Mouse (Mus musculus) forebrain, embryonic 16.5 days (tissue): Measurements from ENCODE around the gene Stap2. TPM values are rescaled to one million over a fixed set of nuclear protein-coding genes. Genes with fewer than 3 reads are reported as not detected.
A peak's percentile ranks its signal among the peaks of the same experiment; 100 is the strongest.

Experiments
- ATAC-seq: fragments of 200-750 bp; cut with Nextera tagmentation; 2 replicates; pipeline ENCODE4 v1.8.0; 2017; ENCODE audit warnings: mild to moderate bottlenecking, moderate library complexity
- H3K27ac ChIP-seq: fragments of 300-500 bp; sonication (generic); 2 replicates; pipeline ENCODE4 v1.5.1; 2014; ENCODE audit warnings: low read length, control low read depth
- H3K27me3 ChIP-seq: fragments of 300-500 bp; sonication (generic); replicated peaks from 2 replicates; pipeline ENCODE4 v1.6.1; 2014; ENCODE audit warnings: low read length; ENCODE audit not compliant: control insufficient read depth, insufficient read depth
- H3K36me3 ChIP-seq: fragments of 300-500 bp; sonication (generic); 2 replicates; pipeline ENCODE4 v1.6.1; 2014; ENCODE audit not compliant: control insufficient read depth, insufficient read depth
- H3K4me1 ChIP-seq: fragments of 300-500 bp; sonication (generic); replicated peaks from 2 replicates; pipeline ENCODE4 v1.6.1; 2014; ENCODE audit warnings: low read length; ENCODE audit not compliant: control insufficient read depth, insufficient read depth
- H3K4me2 ChIP-seq: fragments of 300-500 bp; sonication (generic); 2 replicates; pipeline ENCODE4 v1.6.1; 2014; ENCODE audit warnings: mild to moderate bottlenecking, low read length, control low read depth
- H3K4me3 ChIP-seq: fragments of 300-500 bp; sonication (generic); replicated peaks from 2 replicates; pipeline ENCODE4 v1.5.1; 2014; ENCODE audit warnings: mild to moderate bottlenecking, low read length, control low read depth
- H3K9ac ChIP-seq: fragments of 300-500 bp; sonication (generic); replicated peaks from 2 replicates; pipeline ENCODE4 v1.6.1; 2014; ENCODE audit warnings: low read depth, low read length, control low read depth
- H3K9me3 ChIP-seq: fragments of 300-500 bp; sonication (generic); 2 replicates; pipeline ENCODE4 v1.6.1; 2016; ENCODE audit warnings: low read length; ENCODE audit not compliant: control insufficient read depth
- WGBS: fragments of 180-500 bp; shearing (Covaris S2); extraction: QIAGEN DNeasy Blood & Tissue Kit; methylation state at CpG from one replicate; pipeline ENCODE4 v1.1.7; 2014; 5-methylcytosine and 5-hydroxymethylcytosine counted together
- polyA plus RNA-seq: library from polyadenylated mRNA; unstranded; fragments of >200 nt; fragmentation: Nextera tagmentation; extraction: Ambion mirVana; gene quantifications from 2 replicates; pipeline ENCODE4 v1.2.1, GENCODE M21; 2015

Stap2 gene
- polyA plus RNA-seq, 1 experiment from 2014 or later: 6.6 TPM

DNA sequence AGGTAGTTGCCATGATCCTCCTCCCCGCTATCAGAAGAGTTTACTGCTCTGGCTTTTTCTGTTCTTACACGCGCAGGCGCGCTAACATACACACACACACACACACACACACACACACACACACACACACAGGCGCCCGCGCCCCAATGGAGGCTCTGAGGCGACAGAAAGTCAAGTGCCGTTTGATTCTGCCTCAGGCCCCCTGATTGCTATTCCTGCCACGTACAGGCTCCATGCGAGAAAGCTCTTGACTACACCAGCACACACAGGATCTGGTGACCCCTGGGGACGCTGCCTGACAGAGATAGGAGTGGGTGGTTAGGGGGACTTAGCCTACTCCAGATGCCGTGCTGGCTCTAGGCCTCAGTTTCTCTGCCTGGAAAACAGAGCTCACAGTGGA, 35.8 kb downstream of the Stap2 start:
- peak overlapping the region; percentile 78; the same call in 1 of the 2 replicates for H3K4me3 ChIP-seq
- ATAC-seq: peak; percentile 42
- no peaks in the 10 kb centered on the region for H3K9me3 ChIP-seq
- 32% methylated on average over 14 of the region's 14 CpGs for WGBS
- peaks cover 18% of the 10 kb centered on the region for H3K4me1 ChIP-seq
- H3K9ac ChIP-seq: peak overlapping the region; percentile 95
- H3K27me3 ChIP-seq: no peaks in the 10 kb centered on the region
- peak overlapping the region; percentile 59 for H3K27ac ChIP-seq
- H3K36me3 ChIP-seq: peaks cover 2% of the 10 kb centered on the region
- peak overlapping the region; percentile 84 for H3K4me2 ChIP-seq

DNA sequence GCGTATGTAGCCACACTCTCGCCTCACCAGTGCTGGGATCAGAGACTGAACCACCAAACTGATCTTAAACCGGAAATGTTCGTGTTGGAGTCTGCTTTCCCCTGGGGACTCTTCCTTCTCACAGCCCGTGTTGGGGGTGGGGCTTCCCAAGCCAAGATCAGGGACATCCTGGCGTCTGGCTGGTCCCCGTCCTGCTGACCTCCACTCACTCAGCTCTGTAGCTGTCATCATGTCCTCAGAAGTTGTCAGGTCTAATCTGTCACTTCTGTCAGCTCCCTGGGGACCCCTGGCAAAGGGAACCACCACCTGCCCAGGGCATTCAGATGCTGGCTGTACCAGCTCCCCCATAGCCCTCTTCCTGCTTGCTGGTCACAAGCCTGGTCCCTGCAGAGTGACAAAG, 37.2 kb downstream of the Stap2 start:
- peak overlapping the region; percentile 30; the same call in 1 of the 2 replicates for H3K9ac ChIP-seq

DNA sequence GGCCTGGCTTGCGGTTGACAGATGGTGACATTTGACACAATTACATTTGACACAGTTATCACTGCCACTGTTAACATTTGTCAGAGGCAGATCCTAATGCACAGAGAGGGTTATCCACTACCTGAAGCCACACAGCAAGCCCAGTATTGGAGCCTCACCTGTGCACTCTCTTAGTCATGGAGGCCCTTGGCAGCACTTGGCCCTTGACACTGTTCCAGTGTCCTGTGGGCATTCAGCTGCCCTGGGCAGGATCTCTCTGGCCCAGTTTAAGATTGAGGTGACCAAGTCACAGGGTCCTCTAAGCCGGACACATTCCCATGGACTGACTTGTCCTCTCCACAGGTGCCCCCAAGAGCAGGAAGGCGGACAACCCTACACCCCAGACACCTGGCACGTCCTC, 38.2 kb downstream of the Stap2 start:
- H3K4me3 ChIP-seq: no peak overlapping the region
- 93% methylated on average over 4 of the region's 4 CpGs for WGBS
- no peak overlapping the region for H3K4me2 ChIP-seq
- no peak for ATAC-seq
- peaks cover 2% of the 10 kb centered on the region for H3K36me3 ChIP-seq
- H3K9me3 ChIP-seq: no peaks in the 10 kb centered on the region
- no peaks in the 10 kb centered on the region for H3K27me3 ChIP-seq
- H3K9ac ChIP-seq: no peak overlapping the region
- H3K27ac ChIP-seq: no peak overlapping the region
- peaks cover 18% of the 10 kb centered on the region for H3K4me1 ChIP-seq

More for the DNA sequence above, 37.2 kb downstream of the Stap2 start:
- no peak overlapping the region for H3K4me2 ChIP-seq
- no peak for ATAC-seq
- H3K4me1 ChIP-seq: peaks cover 18% of the 10 kb centered on the region
- no peak overlapping the region for H3K27ac ChIP-seq
- H3K27me3 ChIP-seq: no peaks in the 10 kb centered on the region
- H3K9me3 ChIP-seq: no peaks in the 10 kb centered on the region
- 75% methylated on average over 7 of the region's 7 CpGs for WGBS
- peaks cover 2% of the 10 kb centered on the region for H3K36me3 ChIP-seq
- no peak overlapping the region for H3K4me3 ChIP-seq

DNA sequence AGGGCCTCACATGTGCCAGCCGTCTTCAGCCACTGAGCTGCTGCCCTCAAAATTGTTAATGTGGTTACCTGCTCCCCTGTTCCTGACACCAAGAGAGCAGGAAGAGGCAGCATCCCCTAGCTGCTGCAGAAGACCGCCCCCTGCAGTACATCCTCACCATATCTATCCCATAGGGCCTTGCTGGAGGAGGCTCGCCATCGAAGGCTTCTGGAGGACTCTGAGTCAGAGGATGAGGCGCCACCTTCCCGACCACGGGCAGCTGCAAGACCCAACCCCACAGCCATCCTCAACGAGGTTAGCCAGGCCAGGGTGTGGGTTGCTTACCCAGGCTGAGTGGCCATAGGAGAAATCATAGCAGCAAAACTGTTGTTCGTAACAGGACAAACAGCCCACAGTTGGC, 40.4 kb downstream of the Stap2 start:
- no peak overlapping the region for H3K27ac ChIP-seq
- H3K9ac ChIP-seq: no peak overlapping the region
- ATAC-seq: no peak
- 84% methylated on average over 9 of the region's 9 CpGs for WGBS
- peaks cover 9% of the 10 kb centered on the region for H3K4me1 ChIP-seq
- H3K9me3 ChIP-seq: no peaks in the 10 kb centered on the region
- peaks cover 2% of the 10 kb centered on the region for H3K36me3 ChIP-seq
- H3K27me3 ChIP-seq: no peaks in the 10 kb centered on the region
- H3K4me2 ChIP-seq: no peak overlapping the region
- H3K4me3 ChIP-seq: no peak overlapping the region

DNA sequence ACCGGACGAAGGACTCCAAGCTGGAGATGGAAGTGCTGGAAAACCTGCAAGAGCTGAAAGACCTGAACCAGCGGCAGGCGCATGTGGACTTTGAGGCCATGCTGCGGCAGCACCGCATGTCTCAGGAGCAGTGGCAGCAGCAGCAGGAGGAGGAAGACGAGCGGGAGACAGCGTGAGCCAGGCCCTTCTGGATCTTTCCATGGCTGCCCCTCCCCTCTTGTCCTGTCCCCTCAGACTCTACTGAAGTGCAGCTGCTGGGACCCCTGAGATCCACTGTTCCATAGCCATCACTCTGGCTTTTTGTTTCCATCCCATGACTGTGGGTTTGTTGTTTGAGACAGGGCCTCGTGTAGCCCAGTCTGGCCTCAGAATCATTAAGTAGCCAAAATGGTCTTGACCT, 40.9 kb downstream of the Stap2 start:
- Histone ChIP-seq H3K9me3 (no peaks in the 10 kb centered on the region), H3K27ac (no peak overlapping the region), H3K36me3 (peaks cover 2% of the 10 kb centered on the region), H3K9ac (no peak overlapping the region), H3K4me3 (no peak overlapping the region), H3K4me1 (peaks cover 9% of the 10 kb centered on the region), H3K4me2 (no peak overlapping the region), H3K27me3 (no peaks in the 10 kb centered on the region)
- WGBS: 89% methylated on average over 10 of the region's 10 CpGs
- no peak for ATAC-seq

DNA sequence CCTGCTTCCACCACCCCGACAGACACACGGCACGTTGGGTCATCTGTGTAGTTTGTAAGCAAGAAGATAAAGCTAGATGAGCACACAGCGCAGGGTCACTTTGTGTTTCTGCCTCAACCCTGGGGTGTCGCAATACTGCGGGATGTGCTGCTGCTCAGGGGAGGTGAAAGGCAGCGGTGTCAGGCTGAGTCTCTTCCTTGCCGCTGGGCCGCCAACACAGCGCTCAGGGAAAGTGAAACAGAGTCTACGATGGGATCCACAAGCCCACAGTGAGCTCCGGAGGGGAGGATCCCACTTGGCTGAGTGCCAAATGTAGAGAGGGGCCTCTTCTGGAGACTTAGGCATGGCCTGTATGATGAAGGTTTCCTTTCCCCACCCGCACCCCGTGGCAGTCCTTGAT, 42.2 kb downstream of the Stap2 start:
- Histone ChIP-seq H3K27ac (no peak overlapping the region), H3K36me3 (peaks cover 2% of the 10 kb centered on the region), H3K9me3 (no peaks in the 10 kb centered on the region), H3K9ac (no peak overlapping the region), H3K27me3 (no peaks in the 10 kb centered on the region), H3K4me1 (peaks cover 14% of the 10 kb centered on the region), H3K4me3 (no peak overlapping the region), H3K4me2 (no peak overlapping the region)
- 77% methylated on average over 14 of the region's 14 CpGs for WGBS
- no peak for ATAC-seq

DNA sequence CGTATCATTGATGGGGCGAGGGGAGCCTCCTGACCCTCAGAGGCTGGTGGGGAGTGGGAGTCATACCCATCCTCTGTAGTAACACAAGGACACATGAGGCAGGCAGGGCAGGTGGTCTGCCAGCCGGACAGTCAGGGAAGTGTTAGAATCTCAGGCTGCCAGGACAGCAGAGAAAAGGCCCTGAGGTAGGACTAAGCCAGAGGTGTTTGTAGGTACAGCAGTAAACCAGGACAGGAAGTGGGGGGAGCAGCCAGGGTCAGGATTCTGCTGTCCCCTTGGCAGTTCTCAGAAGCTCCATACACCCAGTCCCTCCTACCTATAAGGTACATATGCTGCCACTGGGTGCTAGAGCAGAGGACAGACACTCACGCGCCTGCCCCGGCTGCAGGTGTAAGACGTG, 43.8 kb downstream of the Stap2 start:
- Histone ChIP-seq H3K4me1 (peaks cover 16% of the 10 kb centered on the region), H3K4me2 (no peak overlapping the region), H3K4me3 (no peak overlapping the region), H3K9me3 (no peaks in the 10 kb centered on the region), H3K36me3 (peaks cover 2% of the 10 kb centered on the region), H3K9ac (no peak overlapping the region), H3K27me3 (no peaks in the 10 kb centered on the region), H3K27ac (no peak overlapping the region)
- ATAC-seq: no peak
- WGBS: 91% methylated on average over 7 of the region's 7 CpGs

DNA sequence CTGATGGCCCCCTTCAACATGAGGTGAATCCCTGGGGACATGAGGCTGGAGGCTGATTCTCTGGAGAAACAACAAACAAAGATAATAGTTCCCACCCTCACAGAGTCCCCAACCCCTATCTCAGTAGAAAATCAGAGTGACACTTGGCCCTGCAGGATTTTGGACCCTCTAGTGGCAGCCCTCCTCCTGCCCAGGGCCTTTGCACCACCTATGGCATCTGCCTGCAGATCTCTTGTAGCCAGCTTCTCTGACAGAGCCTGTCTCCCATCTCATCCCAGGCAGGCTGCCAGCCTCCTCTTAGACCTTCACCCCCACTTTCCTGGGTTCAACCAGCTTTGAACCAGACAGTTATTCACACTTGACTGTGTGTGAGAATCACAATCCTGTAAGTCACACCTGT, 44.6 kb downstream of the Stap2 start:
- Histone ChIP-seq H3K9ac (no peak overlapping the region), H3K4me3 (no peak overlapping the region), H3K27ac (no peak overlapping the region), H3K36me3 (peaks cover 2% of the 10 kb centered on the region; the same call in 1 of the 2 replicates), H3K9me3 (no peaks in the 10 kb centered on the region), H3K27me3 (no peaks in the 10 kb centered on the region), H3K4me1 (peaks cover 21% of the 10 kb centered on the region), H3K4me2 (no peak overlapping the region)
- no peak for ATAC-seq

DNA sequence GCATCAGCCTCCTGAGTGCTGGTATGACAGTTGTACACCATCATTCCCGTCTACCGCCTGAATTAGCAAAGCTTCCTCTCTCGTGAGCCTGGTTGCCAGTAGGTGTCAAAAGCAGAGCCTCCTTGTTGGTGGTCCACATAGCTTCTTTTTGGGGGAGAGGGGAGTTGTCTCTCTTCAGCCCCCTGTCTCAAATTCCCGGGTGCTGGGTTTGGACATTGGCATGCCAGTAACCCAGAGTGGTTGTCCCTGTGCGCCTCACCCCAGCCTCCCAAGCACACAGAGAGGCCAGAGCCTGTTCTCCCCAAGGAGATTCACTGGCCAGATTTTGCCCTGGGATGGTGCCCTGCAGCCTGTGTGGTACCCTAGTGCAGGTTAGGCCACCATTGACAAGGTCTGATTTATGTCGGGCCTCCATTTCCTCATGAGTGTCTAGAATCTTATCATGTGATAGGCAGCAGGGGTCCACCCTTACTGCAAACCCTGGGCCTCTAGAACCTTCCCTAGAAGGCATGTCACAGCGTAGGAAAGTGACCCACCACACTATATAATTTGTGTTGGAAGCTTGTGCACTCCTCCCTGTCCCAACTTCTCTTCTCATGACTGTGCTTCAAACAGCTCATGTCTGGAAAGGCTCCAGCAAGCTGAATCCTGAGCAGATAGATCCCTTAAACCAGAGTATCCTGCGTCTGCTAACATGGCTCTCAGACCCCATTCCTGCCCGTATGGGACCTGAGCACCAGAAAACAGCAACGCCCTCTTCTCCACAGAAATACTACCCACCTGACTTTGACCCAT, 45.2 kb downstream of the Stap2 start:
- Histone ChIP-seq H3K4me1 (peaks cover 21% of the 10 kb centered on the region), H3K36me3 (peaks cover 2% of the 10 kb centered on the region; the same call in 1 of the 2 replicates), H3K27ac (peak overlapping the region; percentile 95), H3K4me2 (peak overlapping the region; percentile 61), H3K9me3 (no peaks in the 10 kb centered on the region), H3K4me3 (peak overlapping the region; percentile 55), H3K27me3 (no peaks in the 10 kb centered on the region; the same call in 1 of the 2 replicates), H3K9ac (peak overlapping the region; percentile 50)
- WGBS: 75% methylated on average over 10 of the region's 10 CpGs
- no peak for ATAC-seq
